Mouse (Mus musculus): ENCODE measurements at regions not wholly inside any gene's neighbourhood (a gene's known extent, or its start where the extent isn't known, plus 50 kb on each side); places are given as distances from the start of the nearest gene placed in this dataset.
A peak's percentile ranks its signal among the peaks of the same experiment; 100 is the strongest.

DNA sequence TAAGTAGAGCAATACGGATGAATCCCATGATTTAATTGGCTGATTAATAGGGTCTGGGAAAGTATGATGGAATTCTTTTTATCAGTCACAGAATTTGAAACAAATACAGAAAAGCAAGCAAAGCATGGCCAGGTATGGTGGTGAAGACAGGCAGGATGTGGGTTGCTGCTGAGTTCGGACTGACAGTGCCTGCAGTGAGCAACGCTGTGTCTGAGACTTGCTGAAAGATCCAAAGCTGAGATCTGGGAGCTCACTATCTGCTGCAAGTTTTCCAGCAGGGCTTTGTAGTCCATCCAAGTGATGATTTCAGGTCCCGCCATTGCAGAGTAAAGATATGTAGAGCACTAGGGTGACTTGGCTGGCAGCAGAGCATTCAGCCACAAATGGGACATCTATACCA lies 189.3 kb upstream of the Ahr start:
- DNase-seq (ENCODE audit: low read depth, low spot score): no peak

DNA sequence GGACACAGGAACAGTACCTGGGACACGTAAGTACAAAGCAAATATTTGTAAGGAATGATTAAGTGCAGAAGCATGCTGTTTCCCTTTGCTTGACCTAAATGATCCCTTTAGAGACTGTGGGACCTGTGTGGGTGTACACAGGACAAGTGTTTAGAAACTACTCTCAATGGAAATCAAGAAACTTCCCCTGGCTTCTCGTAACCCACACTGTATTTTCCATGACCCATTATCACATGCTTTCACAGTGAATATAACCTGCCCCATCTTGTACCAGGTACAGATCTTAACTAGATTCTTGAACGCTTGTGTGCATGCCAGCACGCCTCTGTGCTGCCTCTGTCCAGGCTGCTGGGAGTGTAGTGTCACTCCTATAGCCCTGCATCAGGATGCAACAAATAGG lies 177.8 kb upstream of the Ahr start:
- DNase-seq (ENCODE audit: low read depth, low spot score): no peak

DNA sequence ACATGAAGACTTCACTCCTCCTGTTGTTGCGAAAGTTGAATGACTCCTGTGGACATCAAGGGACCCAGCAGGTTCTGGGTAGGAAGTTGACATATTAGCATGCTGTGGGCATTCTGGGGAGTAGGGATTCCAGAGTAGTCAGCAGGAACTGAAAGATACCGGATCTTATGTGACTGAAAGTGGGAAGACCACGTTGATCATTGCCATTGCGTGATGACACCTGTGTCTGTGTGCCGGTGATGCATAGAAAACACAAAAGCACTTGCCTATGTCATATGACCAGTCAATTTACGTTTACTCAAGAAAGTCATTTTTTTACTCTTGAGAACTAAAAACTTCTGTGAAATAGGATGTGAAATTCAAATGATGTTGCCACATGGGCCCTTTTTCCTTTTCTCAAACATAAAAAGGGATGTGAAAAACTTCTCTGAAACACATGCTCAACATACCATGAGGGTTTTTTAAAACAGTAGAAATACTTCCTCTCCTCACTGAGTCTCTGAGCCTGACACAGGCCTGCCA lies 176.8 kb upstream of the Ahr start:
- peak; percentile 57 for DNase-seq (ENCODE audit: low read depth, low spot score)

DNA sequence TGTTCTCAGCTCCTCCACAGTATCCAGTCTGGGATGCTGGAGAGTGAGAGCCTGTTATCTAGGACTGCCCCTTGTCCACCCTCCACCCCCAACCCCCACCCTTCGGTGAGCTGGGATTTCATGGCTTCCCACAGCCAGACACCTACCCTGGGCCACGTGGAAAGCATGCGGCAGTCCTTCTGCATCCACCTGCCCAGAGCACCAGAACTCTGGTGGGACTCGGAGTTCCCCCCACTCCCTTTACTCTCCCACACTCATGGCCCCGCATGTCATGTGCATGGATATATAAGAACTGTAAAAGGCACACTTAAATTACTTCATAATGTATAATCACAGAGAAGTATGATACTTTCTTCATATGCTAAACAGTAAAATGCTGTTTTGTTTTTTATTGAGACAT lies 175.5 kb upstream of the Ahr start:
- DNase-seq (ENCODE audit: low read depth, low spot score): no peak

DNA sequence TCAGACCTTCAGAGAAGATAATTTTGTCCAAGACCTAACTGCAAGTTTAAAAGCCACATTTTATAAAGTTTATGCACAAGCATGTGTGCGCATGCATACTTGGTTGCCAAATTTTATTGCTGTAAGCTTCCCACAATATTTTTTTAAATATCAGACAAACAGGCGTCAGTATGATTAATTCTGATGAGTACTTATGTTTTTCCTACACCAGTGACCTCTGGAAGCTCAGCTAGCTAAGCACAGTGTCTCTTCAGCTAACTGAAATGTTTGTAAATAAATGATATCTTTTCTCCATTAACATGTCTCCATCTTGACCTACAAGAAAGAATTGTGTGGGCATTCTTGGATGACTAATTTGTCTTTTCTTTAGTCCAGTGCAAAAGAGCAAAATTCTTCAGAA lies 168.6 kb upstream of the Ahr start:
- DNase-seq (ENCODE audit: low read depth, low spot score): no peak

DNA sequence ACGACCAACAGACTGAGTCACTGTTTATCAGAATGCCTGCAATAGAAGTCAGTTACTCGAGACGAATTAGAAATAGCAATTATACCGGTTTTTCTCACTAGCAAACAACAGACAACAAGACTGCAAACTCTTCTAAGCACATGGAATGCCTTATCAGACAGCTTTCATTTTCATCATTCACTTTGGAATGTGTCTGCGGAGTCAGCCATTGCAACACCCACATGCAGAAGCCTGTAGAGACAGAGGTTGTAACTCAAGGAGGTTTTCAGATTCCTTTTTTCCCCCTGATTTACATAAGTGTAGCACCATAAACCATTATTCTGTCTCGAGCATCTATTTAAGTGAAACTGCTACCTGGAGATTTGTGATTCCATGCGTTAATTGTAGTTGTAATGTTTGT lies 167.8 kb upstream of the Ahr start:
- no peak for DNase-seq (ENCODE audit: low read depth, low spot score)

DNA sequence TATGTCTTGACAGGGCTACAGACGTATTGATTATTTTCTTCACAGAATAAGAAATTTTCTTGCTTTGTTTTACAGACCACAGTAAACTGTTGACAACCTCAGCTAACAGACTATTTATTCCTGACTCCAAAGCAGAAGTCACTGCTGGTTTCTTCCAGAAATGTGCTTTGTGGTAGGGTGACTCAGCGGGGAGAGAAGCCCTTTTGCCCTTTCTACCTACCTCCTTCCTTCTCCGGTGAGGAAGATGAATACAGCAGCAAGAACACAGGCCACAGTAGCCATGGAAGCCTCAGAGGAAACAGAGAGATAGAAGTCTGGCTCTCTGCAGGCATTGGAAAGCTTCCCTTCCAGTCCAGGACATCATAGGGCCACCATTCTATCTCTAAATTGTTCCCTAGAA lies 159.4 kb upstream of the Ahr start:
- no peak for DNase-seq (ENCODE audit: low read depth, low spot score)

DNA sequence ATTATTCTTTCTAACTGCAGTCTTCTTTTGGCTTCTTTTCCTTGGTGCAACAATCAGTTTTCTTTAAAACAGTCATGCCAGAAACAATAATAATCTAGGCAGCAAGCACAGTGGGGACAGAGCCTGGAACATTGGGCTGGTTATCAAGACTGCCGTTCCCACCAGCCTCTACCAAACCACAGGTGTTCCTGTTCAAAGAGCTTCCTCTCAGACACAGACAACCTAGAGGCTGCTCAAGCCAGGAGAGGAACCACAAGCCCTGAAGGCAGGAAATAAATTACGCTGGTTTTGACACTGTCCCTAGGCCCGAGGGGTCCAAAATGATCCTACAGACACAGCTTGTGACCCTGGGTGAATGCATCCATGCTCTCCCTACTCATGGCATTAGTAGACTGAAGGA lies 156.1 kb upstream of the Ahr start:
- DNase-seq (ENCODE audit: low read depth, low spot score): no peak

DNA sequence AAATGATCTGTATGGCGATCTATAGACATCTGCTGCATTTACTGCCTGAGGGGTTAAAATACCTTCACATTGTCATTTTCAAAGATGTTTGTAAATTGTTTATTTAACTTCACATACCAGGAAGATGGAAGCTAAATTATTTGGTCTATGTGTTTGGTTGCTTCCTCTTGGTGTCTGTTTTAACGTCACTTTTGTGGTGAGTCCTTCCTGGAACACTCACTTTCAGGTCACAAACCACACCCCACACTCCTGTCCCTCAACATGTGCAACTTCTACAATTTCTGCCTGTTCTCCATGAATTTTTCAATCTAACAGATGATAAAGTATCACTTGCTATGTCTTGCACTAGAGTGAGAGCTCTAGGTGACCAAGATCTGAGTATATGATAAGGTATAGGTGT lies 151.4 kb upstream of the Ahr start:
- no peak for DNase-seq (ENCODE audit: low read depth, low spot score)

DNA sequence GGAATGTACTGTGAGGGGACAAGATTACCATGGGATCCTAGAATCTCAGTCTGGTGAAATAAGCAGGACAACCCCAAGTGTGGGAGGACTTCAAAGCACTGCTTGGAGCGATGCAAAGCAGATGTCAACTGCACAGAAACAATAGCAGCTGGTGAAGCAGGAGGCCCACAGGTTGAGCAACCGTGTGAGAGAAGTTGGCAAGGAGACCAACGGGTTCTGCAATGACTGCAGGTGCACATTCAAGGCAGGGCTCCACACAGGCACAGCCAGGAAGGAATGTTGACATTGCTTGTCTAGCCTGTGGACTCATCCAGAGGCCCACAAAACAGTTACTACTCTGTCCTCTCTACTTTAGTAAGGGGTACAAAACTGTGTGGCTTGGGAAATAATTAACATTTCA lies 150.4 kb upstream of the Ahr start:
- DNase-seq (ENCODE audit: low read depth, low spot score): no peak

DNA sequence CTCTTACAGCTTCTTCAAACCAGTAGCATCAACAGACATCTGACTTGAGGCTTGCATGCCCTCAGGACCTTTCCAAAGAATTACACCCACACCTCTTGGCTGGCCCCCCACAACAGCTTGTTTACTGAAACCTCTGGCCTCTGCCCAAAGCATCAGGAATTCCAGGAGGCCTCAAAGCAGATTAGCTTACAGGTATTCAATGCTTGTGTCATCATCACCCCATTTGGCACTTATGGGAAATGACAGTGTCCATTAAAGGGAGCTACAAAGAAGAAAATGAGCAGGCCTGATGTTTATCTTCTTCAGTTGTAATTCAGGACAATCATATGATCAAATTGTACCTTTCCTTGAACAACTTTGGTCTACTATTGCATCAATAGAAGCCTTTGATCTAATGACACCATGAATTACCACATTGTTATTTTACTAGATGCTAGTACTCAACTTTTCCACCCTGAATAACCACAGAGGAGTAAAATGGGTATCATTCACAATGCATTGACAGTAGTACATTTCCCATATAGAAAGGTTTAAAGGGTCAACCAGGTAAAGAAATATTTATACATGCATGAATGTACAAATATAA lies 147.1 kb upstream of the Ahr start:
- DNase-seq (ENCODE audit: low read depth, low spot score): no peak

DNA sequence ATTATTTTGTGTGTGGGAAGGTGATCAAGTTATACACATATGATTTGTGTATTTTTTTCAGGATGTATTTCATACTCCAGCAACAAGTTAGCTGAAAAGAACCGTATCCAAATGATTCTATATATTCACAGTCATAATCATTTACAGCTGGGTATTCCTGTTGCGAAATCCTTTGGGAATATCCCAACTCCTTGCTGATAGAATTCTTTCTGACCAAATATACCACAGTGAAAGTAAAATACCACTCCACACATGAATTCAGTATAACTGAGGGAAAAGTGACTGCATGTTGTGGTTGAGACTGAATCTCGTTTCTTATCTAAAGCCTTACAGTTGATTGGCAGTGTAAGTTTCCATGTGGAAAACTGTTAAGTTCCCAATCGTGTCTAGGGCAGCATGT lies 145.1 kb upstream of the Ahr start:
- DNase-seq (ENCODE audit: low read depth, low spot score): no peak

DNA sequence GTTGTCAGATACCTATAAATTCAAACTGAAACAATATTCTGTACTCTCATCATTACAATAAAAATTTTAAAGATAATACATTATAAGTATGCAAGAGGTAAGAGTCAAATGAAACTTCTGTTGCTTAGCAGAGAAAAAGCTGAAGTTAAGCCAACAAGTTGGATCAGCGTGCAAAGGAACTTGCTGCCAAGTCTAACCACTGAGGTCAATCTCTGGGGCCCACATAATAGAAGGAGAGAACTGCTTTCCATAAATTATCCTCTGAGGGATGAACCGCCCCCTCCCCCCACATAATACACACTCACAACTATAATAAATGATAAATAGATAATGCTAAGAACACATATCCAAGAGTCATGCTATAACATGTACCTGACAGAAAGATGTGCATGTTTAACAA lies 144.2 kb upstream of the Ahr start:
- no peak for DNase-seq (ENCODE audit: low read depth, low spot score)

DNA sequence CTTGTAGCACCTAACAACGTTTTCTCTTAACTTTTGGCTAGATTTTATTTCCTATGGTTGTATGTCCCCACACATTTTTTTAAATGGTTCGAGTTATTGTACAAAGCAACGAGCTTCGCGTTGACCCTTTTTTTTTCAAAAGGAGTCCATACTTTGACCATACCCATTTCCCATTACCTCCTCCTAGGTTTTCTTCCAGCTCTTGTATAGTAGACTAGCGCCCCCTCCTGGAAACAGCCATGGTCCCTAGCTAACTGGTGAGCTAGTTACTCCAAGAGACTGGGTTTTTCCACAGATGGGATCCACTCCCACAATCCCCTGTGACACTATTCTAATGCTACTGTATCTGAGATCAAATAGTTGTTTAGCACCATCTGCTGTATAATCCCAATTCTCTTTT lies 139.6 kb upstream of the Ahr start:
- DNase-seq (ENCODE audit: low read depth, low spot score): peak; percentile 73

DNA sequence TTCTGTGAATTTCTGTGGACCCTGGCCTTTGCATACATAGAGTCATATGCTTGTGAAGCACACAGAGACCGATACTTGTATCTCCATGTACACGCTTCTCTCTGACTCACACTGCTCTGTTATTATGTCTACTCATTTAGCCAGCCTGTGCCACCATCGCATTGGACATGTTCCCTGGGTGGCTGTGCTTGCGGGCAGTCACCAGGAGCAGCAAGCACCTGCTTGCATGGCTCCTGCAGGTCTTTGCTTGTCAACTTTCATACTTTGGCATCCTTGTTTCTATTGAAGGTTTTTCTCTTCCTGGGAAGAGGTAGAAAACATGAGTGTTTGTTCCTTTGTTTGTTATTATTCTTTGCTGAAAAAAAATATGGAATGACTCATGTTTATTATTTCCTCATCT lies 136.1 kb upstream of the Ahr start:
- no peak for DNase-seq (ENCODE audit: low read depth, low spot score)

DNA sequence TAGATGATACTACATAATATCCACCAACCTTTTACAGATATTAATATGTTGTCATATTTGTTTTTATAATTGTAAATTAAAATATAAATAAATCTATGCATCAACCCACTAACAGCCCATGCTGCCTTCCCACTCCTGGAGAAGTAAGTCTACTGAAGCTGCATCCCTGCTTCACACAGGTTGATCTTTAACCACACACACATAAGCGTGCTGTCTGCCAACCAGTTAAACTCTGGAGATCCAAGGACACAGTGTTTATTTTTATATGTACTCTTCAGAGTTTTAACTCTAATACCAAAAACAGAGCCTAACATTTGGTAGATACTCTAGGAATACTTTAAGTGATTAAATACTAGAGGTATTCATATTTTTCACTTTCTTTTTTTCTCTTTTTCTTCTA lies 133.9 kb upstream of the Ahr start:
- no peak for DNase-seq (ENCODE audit: low read depth, low spot score)

DNA sequence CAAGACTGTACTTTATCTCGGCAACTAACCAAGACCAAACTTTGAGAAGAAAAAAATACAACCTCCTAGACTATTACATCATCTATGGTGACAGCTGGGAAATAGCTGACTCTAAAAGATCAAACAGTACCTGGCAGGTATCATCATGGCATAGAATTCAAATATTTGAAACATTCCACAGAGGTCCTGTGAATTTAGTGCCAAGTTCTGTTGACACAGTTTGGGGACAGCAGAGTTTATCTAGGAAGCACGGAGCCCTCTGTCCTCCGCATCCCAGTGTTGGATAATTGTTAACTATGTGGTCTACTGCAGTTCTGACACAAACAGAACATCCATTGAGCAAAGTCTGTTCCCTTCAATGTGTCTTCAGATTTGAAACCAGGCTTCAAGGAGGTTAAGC lies 132.9 kb upstream of the Ahr start:
- no peak for DNase-seq (ENCODE audit: low read depth, low spot score)

DNA sequence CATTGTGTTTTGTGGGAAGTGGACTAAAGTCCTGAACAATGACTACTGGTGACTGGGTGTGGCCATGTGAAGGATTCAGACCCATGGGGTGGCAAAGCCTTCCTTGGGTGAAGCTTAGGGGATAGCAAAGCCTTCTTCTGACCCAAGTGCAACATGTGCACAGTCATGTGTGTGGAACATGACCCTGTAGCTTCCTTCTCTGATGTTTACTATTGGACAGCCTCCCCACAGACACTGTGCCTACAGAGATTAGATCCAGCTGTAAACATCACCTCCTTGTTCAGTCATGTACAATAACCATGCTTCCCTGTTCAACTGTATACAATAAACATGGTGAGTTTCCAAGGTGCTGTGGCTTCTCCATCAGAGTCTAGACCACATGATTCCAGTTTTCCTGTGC lies 132.4 kb upstream of the Ahr start:
- no peak for DNase-seq (ENCODE audit: low read depth, low spot score)

DNA sequence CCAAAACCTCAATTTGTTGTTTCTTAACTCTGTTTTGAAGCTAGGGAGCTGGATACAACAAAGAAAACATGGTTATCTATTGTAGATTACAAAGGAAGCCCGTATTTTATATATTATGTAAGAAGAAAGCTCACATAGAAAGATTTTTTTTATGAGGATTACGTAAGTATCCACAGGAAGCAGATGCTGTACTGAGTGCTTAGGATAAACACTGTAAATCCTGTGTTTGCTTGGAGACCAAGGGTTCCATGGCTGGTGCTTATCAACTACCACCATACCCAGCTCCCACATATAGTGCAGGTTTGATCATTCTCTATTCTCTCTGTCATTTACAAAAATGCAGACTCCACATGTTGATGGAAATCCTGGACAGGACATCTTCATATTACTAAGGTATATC lies 131.2 kb upstream of the Ahr start:
- no peak for DNase-seq (ENCODE audit: low read depth, low spot score)

DNA sequence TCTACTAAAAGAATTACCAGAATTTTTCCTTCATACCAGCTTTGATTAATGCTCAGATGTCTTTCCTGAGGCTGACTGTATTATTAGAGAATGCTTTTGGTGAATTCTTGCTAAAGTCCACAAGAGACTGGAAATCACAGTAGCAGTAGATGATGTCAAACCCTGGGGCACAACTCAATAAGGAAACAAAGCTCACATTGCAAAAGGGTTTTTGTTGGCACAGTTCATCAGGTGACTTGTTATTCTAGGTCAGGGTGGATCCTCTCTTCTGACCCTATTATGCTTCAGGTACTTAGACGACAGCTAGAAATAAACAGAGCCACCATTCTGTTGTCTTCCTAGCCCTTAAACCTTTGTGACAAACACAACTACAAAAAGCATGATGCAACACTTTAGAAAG lies 128.2 kb upstream of the Ahr start:
- DNase-seq (ENCODE audit: low read depth, low spot score): no peak

DNA sequence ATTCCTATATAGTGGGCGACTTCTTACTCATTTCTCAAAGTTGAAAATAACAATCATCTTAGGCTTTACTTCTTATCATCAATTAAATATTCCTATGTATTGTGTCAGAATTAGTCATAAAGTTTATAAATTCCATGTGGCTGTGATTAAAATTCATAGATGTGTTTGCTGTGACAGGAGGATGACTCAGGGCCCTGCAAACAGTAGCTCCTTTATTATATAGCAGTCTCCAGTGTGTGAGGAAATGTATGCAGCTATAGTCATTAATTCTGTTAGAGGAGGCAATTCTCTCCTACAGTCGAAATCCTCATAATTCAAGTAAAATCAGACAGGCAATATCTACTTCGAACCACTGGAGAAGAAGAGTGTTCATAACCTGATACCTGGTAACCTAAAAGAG lies 121.7 kb upstream of the Ahr start:
- DNase-seq (ENCODE audit: low read depth, low spot score): no peak

DNA sequence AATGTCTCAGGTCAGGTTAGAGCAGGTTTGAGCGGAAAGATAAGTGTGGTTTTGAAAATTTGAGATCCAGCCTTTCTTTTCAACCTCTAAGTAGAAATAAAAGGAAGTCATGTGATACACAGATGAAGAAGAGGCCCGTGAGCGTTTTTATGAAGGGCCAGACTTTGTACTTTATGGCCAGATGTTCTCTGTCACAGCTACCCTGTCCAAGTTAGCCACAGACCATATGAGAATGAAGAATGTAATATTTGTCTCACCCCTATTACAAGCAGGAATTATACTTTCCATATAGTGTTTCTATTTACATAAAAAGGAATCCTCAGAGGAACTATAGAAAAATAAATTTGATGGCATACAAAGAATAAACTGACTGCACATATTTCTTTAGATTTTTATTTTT lies 114.9 kb upstream of the Ahr start:
- DNase-seq (ENCODE audit: low read depth, low spot score): no peak

DNA sequence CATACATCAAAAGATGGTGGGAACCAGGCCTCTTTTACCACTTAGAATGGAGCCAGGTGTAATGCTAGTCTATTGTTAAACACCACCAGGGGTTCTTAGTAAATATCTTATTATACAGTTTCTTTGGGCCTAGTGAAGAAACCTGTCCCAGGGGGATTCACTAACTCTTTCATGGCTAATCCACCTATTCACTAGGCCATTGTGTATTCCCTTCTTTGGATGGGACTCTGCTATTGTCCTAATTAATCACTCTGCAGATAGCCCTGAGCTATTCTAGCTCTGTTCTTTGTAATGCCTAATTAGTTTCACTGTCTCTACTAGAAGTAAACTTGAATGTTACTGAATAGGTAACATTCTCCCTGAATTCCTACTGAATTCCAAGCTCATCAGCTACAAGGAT lies 107.6 kb upstream of the Ahr start:
- DNase-seq (ENCODE audit: low read depth, low spot score): no peak

DNA sequence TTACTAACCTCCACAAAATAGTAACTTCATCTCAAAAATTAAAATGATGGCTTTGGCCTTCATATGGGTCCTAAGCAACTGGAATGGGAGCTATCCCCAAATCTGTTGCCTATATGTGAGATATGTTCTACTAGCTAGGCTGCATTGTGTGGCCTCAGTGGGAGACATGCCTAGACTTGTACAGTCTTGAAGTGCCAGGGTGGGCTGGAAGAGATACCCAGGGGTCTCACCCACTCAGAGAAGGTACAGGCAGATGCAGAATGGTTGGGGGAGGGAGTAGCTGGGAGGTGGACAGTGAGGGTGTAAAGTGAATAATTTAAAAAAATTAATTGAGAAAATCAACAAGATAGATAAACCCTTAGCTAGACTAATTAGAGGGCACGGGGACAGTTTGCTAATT lies 106.9 kb upstream of the Ahr start:
- DNase-seq (ENCODE audit: low read depth, low spot score): no peak
